Mouse (Mus musculus): Measurements from ENCODE around the gene Lilra6. TPM values are rescaled to one million over a fixed set of nuclear protein-coding genes. Genes with fewer than 3 reads are reported as not detected.

The Lilra6 gene
- 1.6 TPM for polyA plus RNA-seq (2014; fragmentation: Illumina TruSeq; extraction: RNeasy Lipid Tissue Mini Kit (QIAGEN cat#74804); ENCODE audit: low read depth, low replicate concordance)

GRCm38 (mm10) chr7:3915387-3915786 is at the start of gene Lilra6:
Gene Lilra6, minus strand, starts transcription at chr7:3915503.

GRCm38 (mm10) chr7:3898036-3898590 is 17.2 kb downstream of the Lilra6 start, which contains the start of gene Gm14548:
Gene Gm14548, minus strand, starts transcription at chr7:3898120.

Other genes with a start within 250 kb of the Lilra6 start
- gene Leng1, start 249.7 kb downstream of the Lilra6 start, polyA plus RNA-seq (2014; fragmentation: Illumina TruSeq; extraction: RNeasy Lipid Tissue Mini Kit (QIAGEN cat#74804); ENCODE audit: low read depth, low replicate concordance) = 11.7 TPM
- gene Tmc4, start 237.9 kb downstream of the Lilra6 start, polyA plus RNA-seq (2014; fragmentation: Illumina TruSeq; extraction: RNeasy Lipid Tissue Mini Kit (QIAGEN cat#74804); ENCODE audit: low read depth, low replicate concordance) = 78.8 TPM
- gene Tsen34, start 222.6 kb downstream of the Lilra6 start, polyA plus RNA-seq (2014; fragmentation: Illumina TruSeq; extraction: RNeasy Lipid Tissue Mini Kit (QIAGEN cat#74804); ENCODE audit: low read depth, low replicate concordance) = 63.6 TPM
- 43.0 TPM for gene Mboat7, start 222.0 kb downstream of the Lilra6 start, polyA plus RNA-seq (2014; fragmentation: Illumina TruSeq; extraction: RNeasy Lipid Tissue Mini Kit (QIAGEN cat#74804); ENCODE audit: low read depth, low replicate concordance)
- gene Rps9, start 211.5 kb downstream of the Lilra6 start, polyA plus RNA-seq (2014; fragmentation: Illumina TruSeq; extraction: RNeasy Lipid Tissue Mini Kit (QIAGEN cat#74804); ENCODE audit: low read depth, low replicate concordance) = 1,770 TPM
- 11.8 TPM for gene Pirb, start 195.1 kb downstream of the Lilra6 start, polyA plus RNA-seq (2014; fragmentation: Illumina TruSeq; extraction: RNeasy Lipid Tissue Mini Kit (QIAGEN cat#74804); ENCODE audit: low read depth, low replicate concordance)
- 0.19 TPM for gene Gm15448, start 89.8 kb downstream of the Lilra6 start, polyA plus RNA-seq (2014; fragmentation: Illumina TruSeq; extraction: RNeasy Lipid Tissue Mini Kit (QIAGEN cat#74804); ENCODE audit: low read depth, low replicate concordance)
- 1.2 TPM for gene Pira2, start 70.5 kb downstream of the Lilra6 start, polyA plus RNA-seq (2014; fragmentation: Illumina TruSeq; extraction: RNeasy Lipid Tissue Mini Kit (QIAGEN cat#74804); ENCODE audit: low read depth, low replicate concordance)
- gene Gm14548, start 17.4 kb downstream of the Lilra6 start, polyA plus RNA-seq (2014; fragmentation: Illumina TruSeq; extraction: RNeasy Lipid Tissue Mini Kit (QIAGEN cat#74804); ENCODE audit: low read depth, low replicate concordance) = 1.1 TPM
- gene Lair1, start 147.7 kb upstream of the Lilra6 start, polyA plus RNA-seq (2014; fragmentation: Illumina TruSeq; extraction: RNeasy Lipid Tissue Mini Kit (QIAGEN cat#74804); ENCODE audit: low read depth, low replicate concordance) = 4.2 TPM
- 35.5 TPM for gene Ttyh1, start 203.9 kb upstream of the Lilra6 start, polyA plus RNA-seq (2014; fragmentation: Illumina TruSeq; extraction: RNeasy Lipid Tissue Mini Kit (QIAGEN cat#74804); ENCODE audit: low read depth, low replicate concordance)
- 237 TPM for gene Leng8, start 221.5 kb upstream of the Lilra6 start, polyA plus RNA-seq (2014; fragmentation: Illumina TruSeq; extraction: RNeasy Lipid Tissue Mini Kit (QIAGEN cat#74804); ENCODE audit: low read depth, low replicate concordance)
- gene Leng9, start 234.9 kb upstream of the Lilra6 start, polyA plus RNA-seq (2014; fragmentation: Illumina TruSeq; extraction: RNeasy Lipid Tissue Mini Kit (QIAGEN cat#74804); ENCODE audit: low read depth, low replicate concordance) = 5.9 TPM
- 7.0 TPM for gene Cdc42ep5, start 249.4 kb upstream of the Lilra6 start, polyA plus RNA-seq (2014; fragmentation: Illumina TruSeq; extraction: RNeasy Lipid Tissue Mini Kit (QIAGEN cat#74804); ENCODE audit: low read depth, low replicate concordance)

Measured in adipose tissue, adult 10 weeks (tissue).